Mouse (Mus musculus) duodenum, adult 2 months (tissue): ENCODE data around the gene Scml2. TPM values are rescaled to one million over a fixed set of nuclear protein-coding genes. Genes with fewer than 3 reads are reported as not detected.

Source experiments
- polyA plus RNA-seq: library from polyadenylated mRNA; depleted of rRNA; stranded (reverse); fragments of >200 nt; gene quantifications from 2 replicates; pipeline ENCODE4 v1.2.3, GENCODE M21; 2012; ENCODE audit warnings: low replicate concordance; rRNA removed

Gene Scml2
- polyA plus RNA-seq: 0.02 and 0.05 TPM in 2 replicates

GRCm38 (mm10) chrX:161116893-161117292, at the start of gene Scml2:
Scml2 (plus strand) TSS chrX:161117193.

GRCm38 (mm10) chrX:161287156-161287555, 170.2 kb downstream of the Scml2 start, which contains the start of gene Gm15262:
Gm15262 (plus strand) TSS chrX:161287456.

Other genes with a start within 250 kb of the Scml2 start
- not detected in 2 replicates for gene Gja6, start 210.1 kb upstream of the Scml2 start, polyA plus RNA-seq
- gene Cdkl5, start 122.5 kb upstream of the Scml2 start, polyA plus RNA-seq: 0.06 and 0.12 TPM in 2 replicates
- gene Gm15262, start 170.3 kb downstream of the Scml2 start, polyA plus RNA-seq: not detected in 2 replicates